Mouse (Mus musculus) liver, postnatal 0 days (tissue): Measurements from ENCODE around the gene Ccdc33.

Source experiments
- CTCF ChIP-seq: sonication (generic); IDR thresholded peaks from 2 replicates; pipeline ENCODE4 v1.5.1; 2016; ENCODE audit warnings: antibody characterized with exemption, low read depth
- EP300 ChIP-seq: IDR thresholded peaks from 2 replicates; pipeline ENCODE4 v1.6.1; 2016; ENCODE audit warnings: antibody characterized with exemption, low read depth, mild to moderate bottlenecking

DNA sequence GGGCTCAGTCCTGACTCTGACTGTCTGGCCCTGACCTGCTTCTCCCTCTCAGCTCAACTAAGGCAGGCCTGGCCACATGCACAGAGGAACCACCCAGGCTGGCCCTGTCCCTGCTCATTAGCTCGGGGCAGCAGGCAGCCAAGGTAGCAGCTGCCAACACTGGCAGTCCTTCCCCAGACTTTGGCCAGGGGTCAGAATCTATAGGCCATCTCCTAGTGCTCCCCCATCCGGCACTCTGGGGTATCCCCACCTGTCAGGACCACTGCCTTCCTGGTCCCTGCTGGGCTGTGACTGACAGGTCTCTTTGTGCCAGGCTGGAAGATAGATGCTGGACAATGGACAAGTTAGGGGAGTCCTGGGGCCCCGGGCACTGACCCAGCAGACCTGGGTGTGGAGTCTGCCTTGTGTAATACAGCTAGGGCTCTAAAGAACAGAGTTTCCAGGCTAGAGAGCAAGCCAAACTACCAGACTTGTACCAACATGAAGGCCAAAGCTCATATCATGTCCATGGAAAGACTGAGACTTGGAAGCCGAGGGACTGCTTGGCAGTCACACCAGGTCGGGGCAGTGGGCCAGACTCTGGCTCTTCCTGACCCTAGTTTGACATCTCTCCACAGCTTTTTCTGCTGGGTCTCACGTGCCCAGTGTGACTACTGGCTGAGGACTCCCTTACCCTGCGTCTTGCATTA, 25.9 kb downstream of the Ccdc33 start:
- no peak for TF ChIP-seq CTCF
- no peak for TF ChIP-seq EP300
